Mouse (Mus musculus): ENCODE data around the gene Ampd1.

Gene Ampd1

GRCm38 (mm10) chr3:103147775-103148174 is 74.0 kb downstream of the Ampd1 start:
- DNase-seq (ENCODE audit: low read depth, low spot score), result no peak

- DNase-seq (ENCODE audit: low read depth, low spot score), result no peak
Measured at GRCm38 (mm10) chr3:103148941-103149340, 75.1 kb downstream of the Ampd1 start.
